Mouse (Mus musculus): ENCODE measurements at regions not wholly inside any gene's neighbourhood (a gene's known extent, or its start where the extent isn't known, plus 50 kb on each side); places are given as distances from the start of the nearest gene placed in this dataset.
A peak's percentile ranks its signal among the peaks of the same experiment; 100 is the strongest.

DNA sequence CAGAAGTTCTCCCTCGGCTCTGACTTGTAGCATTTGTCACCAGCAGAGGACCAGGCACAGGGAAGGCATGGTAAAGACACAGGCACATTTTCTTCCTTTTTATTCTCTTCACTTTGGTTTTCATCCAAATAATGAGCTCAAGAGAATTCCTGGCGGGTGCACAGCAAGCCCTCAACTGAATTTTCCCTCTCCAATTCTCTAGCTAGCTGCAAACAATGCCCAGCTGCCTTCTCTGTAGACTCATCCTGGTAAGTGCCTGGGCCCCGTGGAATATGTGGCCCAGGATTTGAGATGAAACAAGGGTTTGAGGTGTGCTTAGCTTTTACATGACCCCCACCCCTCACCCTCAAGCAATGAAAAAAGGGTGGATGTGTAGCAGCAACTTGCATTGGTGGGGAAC is 90.4 kb downstream of the Otol1 start:
- Histone ChIP-seq H3K4me3 (replicated peaks; ENCODE audit: control insufficient read depth, low read depth, low read length) (no peak overlapping the region), H3K4me1 (ENCODE audit: control insufficient read depth, insufficient read depth, low read length) (no peaks in the 10 kb centered on the region), H3K27ac (ENCODE audit: control insufficient read depth, insufficient read depth, low read depth, low read length, poor library complexity) (no peak overlapping the region)
- WGBS = 55% methylated on average over 3 of the region's 3 CpGs
- TF ChIP-seq CTCF (IDR thresholded peaks at IDR 0.05; ENCODE audit: control insufficient read depth, insufficient read depth, low read length) (no peak), POLR2A (IDR thresholded peaks at IDR 0.05; ENCODE audit: borderline replicate concordance, control insufficient read depth, low read depth, low read length) (no peak)

DNA sequence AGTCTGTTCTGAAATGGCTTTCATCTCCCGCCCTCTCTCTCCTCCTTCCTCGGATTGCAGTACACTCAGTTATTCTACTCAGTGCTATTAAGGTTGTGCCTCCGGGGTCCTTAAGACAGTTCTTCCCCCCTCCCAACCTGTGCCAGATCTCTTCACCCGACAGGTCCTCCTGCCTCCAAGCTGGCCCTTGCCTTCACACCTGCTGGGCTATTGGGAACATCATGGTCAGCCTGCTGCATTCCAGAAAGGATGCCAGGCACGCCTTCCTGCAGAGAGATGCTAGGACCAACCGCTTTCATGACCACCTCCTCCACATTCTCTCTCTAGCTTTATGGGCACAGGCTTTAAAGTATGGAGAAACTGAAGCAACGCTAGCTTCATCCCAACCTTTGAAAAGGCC is 94.7 kb downstream of the Otol1 start:
- no peak overlapping the region for H3K4me3 ChIP-seq (replicated peaks; ENCODE audit: control insufficient read depth, low read depth, low read length)
- WGBS = 73% methylated on average over 7 of the region's 7 CpGs
- no peaks in the 10 kb centered on the region for H3K4me1 ChIP-seq (ENCODE audit: control insufficient read depth, insufficient read depth, low read length)
- TF ChIP-seq CTCF (IDR thresholded peaks at IDR 0.05; ENCODE audit: control insufficient read depth, insufficient read depth, low read length) (no peak), POLR2A (IDR thresholded peaks at IDR 0.05; ENCODE audit: borderline replicate concordance, control insufficient read depth, low read depth, low read length) (no peak)
- H3K27ac ChIP-seq (ENCODE audit: control insufficient read depth, insufficient read depth, low read depth, low read length, poor library complexity) = no peak overlapping the region

DNA sequence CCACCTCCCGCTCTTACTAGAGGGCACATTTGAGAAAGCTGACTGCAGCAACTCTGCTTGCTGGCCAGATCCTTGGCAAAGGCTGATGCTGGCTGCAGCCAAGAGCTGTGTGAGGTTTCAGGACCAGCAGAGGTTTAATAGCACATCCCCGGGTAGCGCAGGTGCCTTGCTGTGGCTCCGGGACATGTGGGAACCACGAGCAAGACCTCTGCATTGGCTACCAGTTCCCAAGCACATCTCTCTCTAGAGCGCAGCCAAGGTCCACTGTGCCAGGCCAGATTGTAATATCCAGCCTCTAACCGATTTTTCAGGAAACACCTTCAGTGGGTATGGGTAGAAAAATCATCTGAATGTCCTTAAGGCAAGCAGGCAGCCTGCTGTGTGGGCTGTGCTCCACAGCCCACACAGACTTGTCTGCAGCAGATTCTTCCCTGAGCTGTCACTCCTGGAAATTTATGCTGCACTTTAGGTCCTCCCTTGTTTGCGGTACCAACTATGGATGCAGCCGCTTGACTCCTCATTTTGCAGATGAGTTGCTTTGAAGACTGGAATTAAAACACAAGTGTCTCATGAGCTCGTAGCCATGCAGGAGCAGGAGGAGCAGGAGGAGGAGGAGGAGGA is 95.3 kb downstream of the Otol1 start:
- Histone ChIP-seq H3K27ac (ENCODE audit: control insufficient read depth, insufficient read depth, low read depth, low read length, poor library complexity) (no peak overlapping the region), H3K4me1 (ENCODE audit: control insufficient read depth, insufficient read depth, low read length) (no peaks in the 10 kb centered on the region), H3K4me3 (replicated peaks; ENCODE audit: control insufficient read depth, low read depth, low read length) (no peak overlapping the region)
- 73% methylated on average over 10 of the region's 10 CpGs for WGBS
- TF ChIP-seq POLR2A (IDR thresholded peaks at IDR 0.05; ENCODE audit: borderline replicate concordance, control insufficient read depth, low read depth, low read length) (no peak), CTCF (IDR thresholded peaks at IDR 0.05; ENCODE audit: control insufficient read depth, insufficient read depth, low read length) (no peak)

DNA sequence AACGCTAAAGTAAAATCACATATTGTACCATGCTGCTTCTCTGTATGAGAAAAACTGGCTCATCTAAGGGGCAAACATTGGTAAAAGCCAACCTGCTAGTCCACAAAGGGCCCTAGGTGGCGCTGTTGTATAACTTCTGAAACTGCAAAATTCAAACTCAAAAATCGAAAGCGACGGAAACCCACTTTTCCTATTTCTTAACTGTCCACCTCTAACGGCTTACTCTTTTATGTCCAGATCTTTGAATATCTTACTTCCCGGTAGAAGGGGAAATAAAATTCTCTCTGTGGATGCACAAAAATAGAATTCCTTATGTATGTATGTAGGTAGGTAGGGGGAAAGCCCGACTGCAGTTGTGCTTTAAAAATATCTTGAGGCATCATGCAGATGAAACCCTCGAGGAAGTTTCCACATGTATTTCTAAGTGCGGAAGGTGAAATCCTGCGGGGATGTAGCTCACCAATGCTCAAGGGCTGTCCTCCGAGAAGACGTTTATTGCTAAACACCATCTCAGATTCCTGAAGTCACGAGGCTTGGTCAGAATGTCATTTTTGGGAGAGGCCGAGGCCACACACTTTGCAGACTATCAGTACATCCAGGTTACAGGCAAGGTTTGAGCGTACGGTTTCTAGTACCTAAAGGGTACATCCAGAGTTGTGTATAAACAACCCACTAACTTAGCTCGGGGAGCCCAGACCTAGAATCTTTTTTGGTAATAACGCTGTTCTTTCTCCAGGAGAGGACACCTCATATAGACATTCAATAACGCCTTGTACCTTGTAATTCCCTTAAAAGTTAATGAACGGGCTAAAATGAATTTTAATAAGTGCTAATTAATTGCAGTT is 96.8 kb downstream of the Otol1 start:
- H3K27ac ChIP-seq (ENCODE audit: control insufficient read depth, insufficient read depth, low read depth, low read length, poor library complexity) = no peak overlapping the region
- peak overlapping the region; percentile 33 for H3K4me3 ChIP-seq (replicated peaks; ENCODE audit: control insufficient read depth, low read depth, low read length)
- H3K4me1 ChIP-seq (ENCODE audit: control insufficient read depth, insufficient read depth, low read length) = no peaks in the 10 kb centered on the region
- TF ChIP-seq CTCF (IDR thresholded peaks at IDR 0.05; ENCODE audit: control insufficient read depth, insufficient read depth, low read length) = no peak
- no peak for TF ChIP-seq POLR2A (IDR thresholded peaks at IDR 0.05; ENCODE audit: borderline replicate concordance, control insufficient read depth, low read depth, low read length)
- 2% methylated on average over 21 of the region's 21 CpGs for WGBS

DNA sequence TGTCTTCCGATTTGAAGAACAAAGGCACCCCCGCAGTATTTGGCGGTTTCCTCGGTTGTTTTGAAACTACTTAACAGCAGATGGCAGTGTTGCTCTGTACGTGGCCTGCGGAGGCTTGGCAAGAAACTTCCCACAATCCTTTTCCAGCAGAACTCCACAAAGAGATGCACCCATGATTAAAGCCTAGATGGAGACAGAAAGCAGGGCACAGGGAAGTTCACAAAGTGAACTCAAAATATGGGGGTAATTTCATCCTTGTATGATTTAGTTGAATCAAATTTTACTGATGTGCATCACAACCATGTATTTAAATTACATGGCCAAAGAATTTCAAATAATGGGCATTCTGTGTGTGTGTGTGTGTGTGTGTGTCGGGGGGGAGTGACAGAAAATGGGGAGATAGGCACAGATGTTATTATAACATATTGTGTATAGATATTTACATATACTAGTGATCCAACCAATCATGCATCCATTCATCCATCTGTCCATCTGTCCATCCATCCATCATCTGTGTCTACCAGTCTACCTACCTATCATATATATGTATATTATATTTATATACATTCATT is 97.5 kb downstream of the Otol1 start:
- TF ChIP-seq POLR2A (IDR thresholded peaks at IDR 0.05; ENCODE audit: borderline replicate concordance, control insufficient read depth, low read depth, low read length) (no peak), CTCF (IDR thresholded peaks at IDR 0.05; ENCODE audit: control insufficient read depth, insufficient read depth, low read length) (peak; percentile 31; the same call in 1 of the 2 replicates)
- Histone ChIP-seq H3K4me1 (ENCODE audit: control insufficient read depth, insufficient read depth, low read length) (no peaks in the 10 kb centered on the region), H3K27ac (ENCODE audit: control insufficient read depth, insufficient read depth, low read depth, low read length, poor library complexity) (no peak overlapping the region), H3K4me3 (replicated peaks; ENCODE audit: control insufficient read depth, low read depth, low read length) (no peak overlapping the region)
- 10% methylated on average over 7 of the region's 7 CpGs for WGBS

DNA sequence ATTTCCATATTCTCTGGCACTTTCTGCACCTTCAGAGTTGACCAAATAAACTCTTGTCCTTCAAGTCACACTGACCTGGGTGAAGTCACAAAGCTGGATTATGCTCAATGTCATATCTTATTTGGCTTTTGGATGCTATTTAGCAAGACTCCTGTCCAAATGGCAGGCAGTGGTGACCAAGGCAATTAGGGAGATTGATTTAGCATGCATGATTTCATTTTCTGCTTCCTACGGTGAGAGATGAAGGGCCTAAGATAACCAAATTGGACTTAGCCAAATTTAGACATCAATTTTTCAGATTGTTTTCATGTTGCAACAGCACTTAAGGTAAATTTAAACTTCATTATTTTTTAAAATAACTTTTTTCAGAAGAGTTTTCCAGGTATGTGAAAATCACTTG is 98.1 kb downstream of the Otol1 start:
- H3K4me3 ChIP-seq (replicated peaks; ENCODE audit: control insufficient read depth, low read depth, low read length) = no peak overlapping the region
- H3K27ac ChIP-seq (ENCODE audit: control insufficient read depth, insufficient read depth, low read depth, low read length, poor library complexity) = no peak overlapping the region
- TF ChIP-seq POLR2A (IDR thresholded peaks at IDR 0.05; ENCODE audit: borderline replicate concordance, control insufficient read depth, low read depth, low read length) = no peak
- no peak for TF ChIP-seq CTCF (IDR thresholded peaks at IDR 0.05; ENCODE audit: control insufficient read depth, insufficient read depth, low read length)
- WGBS = 78% methylated on average over 1 of the region's 1 CpGs
- no peaks in the 10 kb centered on the region for H3K4me1 ChIP-seq (ENCODE audit: control insufficient read depth, insufficient read depth, low read length)

DNA sequence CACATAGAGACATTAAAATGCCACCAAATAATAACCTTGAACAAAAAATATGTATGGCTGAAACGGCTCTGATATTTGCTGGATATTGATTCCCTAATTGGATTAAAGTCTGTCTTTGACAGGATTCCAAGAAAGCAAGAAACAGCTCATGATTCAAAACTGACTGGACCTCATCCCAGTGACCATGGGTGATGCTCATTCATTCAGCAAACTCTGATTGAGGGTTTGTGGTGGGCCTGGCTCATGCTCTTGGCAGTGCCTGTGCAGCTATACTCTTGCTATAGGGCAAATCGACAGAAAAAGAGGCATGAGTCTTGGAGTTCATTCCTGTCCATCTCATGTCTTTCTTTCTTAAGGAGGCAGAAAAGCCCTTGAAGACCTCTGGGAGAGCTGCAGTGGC is 98.7 kb downstream of the Otol1 start:
- WGBS = 66% methylated on average over 2 of the region's 2 CpGs
- TF ChIP-seq CTCF (IDR thresholded peaks at IDR 0.05; ENCODE audit: control insufficient read depth, insufficient read depth, low read length) = no peak
- no peak for TF ChIP-seq POLR2A (IDR thresholded peaks at IDR 0.05; ENCODE audit: borderline replicate concordance, control insufficient read depth, low read depth, low read length)
- no peak overlapping the region for H3K4me3 ChIP-seq (replicated peaks; ENCODE audit: control insufficient read depth, low read depth, low read length)
- H3K27ac ChIP-seq (ENCODE audit: control insufficient read depth, insufficient read depth, low read depth, low read length, poor library complexity) = no peak overlapping the region
- no peaks in the 10 kb centered on the region for H3K4me1 ChIP-seq (ENCODE audit: control insufficient read depth, insufficient read depth, low read length)

DNA sequence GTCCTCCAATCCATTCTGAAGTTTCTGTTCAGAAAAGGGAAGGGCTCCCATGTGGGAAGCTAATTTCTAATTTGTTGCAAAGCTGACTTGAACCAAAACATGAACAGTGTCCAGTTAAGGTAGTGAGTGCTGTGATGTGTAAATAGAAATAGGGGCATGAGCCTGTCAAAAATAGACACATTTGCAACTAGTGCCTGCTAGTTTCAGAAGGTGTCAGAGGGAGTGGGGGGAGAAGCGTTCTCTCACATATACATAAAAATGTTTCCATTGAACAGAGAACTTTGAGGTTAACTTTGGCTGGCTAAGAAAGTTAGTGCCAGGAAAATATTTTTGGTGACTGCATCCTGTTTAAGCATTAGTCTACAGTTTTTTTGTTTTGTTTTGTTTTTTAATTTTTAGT is 118.8 kb downstream of the Otol1 start:
- H3K4me3 ChIP-seq (replicated peaks; ENCODE audit: control insufficient read depth, low read depth, low read length) = no peak overlapping the region
- WGBS = 80% methylated on average over 1 of the region's 1 CpGs
- no peak for TF ChIP-seq CTCF (IDR thresholded peaks at IDR 0.05; ENCODE audit: control insufficient read depth, insufficient read depth, low read length)
- TF ChIP-seq POLR2A (IDR thresholded peaks at IDR 0.05; ENCODE audit: borderline replicate concordance, control insufficient read depth, low read depth, low read length) = no peak

More for the DNA sequence above, 118.8 kb downstream of the Otol1 start:
- Histone ChIP-seq H3K4me1 (ENCODE audit: control insufficient read depth, insufficient read depth, low read length) (no peaks in the 10 kb centered on the region), H3K27ac (ENCODE audit: control insufficient read depth, insufficient read depth, low read depth, low read length, poor library complexity) (no peak overlapping the region)
